25 mouse cellular contexts compared by ENCODE assay signal in genomic region chr1:65217567-65217966, GRCm38 (mm10).
"Had no signal": no experiment of that assay in that cellular context is flagged by ENCODE, and none has a peak within 500 bp of the region (broad histone marks: within the 10 kb centered on the region; RNA-seq: fewer than 3 reads in every experiment).

No protein-coding gene starts in this region.

- DNase-seq: gastrocnemius, postnatal 14 days; gastrocnemius, postnatal 36 days; heart, adult 11 months; heart, adult 2 months; heart, postnatal 14 days; heart, postnatal 36 days; kidney, adult 11 months; kidney, adult 2 months; kidney, adult 9 months; kidney, postnatal 14 days; kidney, postnatal 36 days; layer of hippocampus, adult 9-11 months; liver; liver, embryonic 13.5 days had no signal

- H3K4me3 ChIP-seq: heart, adult 2 months; heart, embryonic 13.5 days; heart, embryonic 15.5 days; hindbrain, embryonic 13.5 days; hindbrain, embryonic 15.5 days; kidney, embryonic 15.5 days; left cerebral cortex, adult 2 months; limb, embryonic 10.5 days; limb, embryonic 12.5 days; liver, embryonic 13.5 days; liver, embryonic 15.5 days had no signal

- H3K27me3 ChIP-seq: heart, embryonic 13.5 days; heart, embryonic 15.5 days; hindbrain, embryonic 13.5 days; hindbrain, embryonic 15.5 days; kidney, embryonic 15.5 days; limb, embryonic 12.5 days; liver, embryonic 13.5 days; liver, embryonic 15.5 days had no signal

- H3K4me2 ChIP-seq: heart, embryonic 11.5 days; heart, embryonic 13.5 days; heart, embryonic 15.5 days; hindbrain, embryonic 13.5 days; hindbrain, embryonic 15.5 days; kidney, embryonic 15.5 days; limb, embryonic 12.5 days; liver, embryonic 11.5 days; liver, embryonic 13.5 days; liver, embryonic 15.5 days had no signal
